Mouse (Mus musculus) ZHBTc4 (cell line): ENCODE measurements around the gene 5730522E02Rik.
A peak's percentile ranks its signal among the peaks of the same experiment; 100 is the strongest.
"Not testable (repeated sequence)": the region's sequence is repeated elsewhere in the genome, so short reads cannot be mapped to it uniquely, and the experiment has no call there.

Experiments
- DNase-seq: peaks from one replicate; pipeline ENCODE4 v3.0.0-alpha.2; 2011; ENCODE audit warnings: low read depth, low spot score

Gene 5730522E02Rik

DNA sequence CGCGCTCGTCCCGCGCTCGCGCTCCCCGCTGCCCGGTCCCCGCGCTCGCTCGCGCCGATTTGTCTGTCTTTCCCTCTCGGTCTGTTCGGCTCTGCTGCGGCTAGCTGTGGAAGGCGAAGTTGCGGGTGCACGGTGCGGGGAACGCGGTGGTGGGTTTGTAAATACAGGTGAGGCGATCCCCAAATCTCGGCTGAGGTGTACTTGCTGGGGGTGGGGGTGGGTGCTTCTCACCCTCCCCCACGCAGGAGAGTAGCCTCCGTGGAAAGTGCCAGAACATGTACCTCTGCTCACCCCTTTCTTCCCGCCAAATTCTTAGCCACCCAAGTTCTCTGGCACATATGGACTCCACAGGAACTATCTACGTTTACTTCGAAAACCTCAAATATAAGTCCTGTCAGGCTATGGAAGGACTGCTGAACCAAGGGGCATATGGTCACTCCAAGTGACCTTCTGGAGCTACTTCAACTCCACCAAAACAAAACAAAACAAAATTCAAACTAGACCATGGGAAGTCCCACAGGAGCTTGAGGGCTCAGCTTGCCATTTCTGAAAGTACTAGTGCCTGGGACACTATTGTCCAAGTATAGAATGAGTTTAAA is at the start of gene 5730522E02Rik:
TSS of gene 5730522E02Rik (minus strand) at position 182 of the 599 bp plus-strand sequence.
- peak; percentile 76 for DNase-seq

DNA sequence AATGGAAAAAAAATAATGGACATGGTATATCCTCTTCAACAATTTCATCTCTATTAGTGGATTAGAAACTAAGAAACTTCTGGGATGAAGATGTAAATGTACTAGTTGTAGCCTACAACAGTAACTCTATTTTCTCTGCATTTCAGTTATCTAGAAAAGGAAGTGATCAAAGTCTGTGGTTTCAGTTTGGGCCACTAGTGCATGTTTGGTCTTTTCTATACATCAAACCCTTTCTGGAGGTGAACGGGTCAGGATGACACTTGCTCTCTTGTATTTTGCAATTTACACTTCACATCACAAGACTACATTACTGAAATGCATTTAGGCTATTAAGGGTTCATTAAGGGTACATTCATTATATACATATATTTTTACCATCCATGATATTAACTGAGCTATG is 26.0 kb upstream of the 5730522E02Rik start:
- no peak for DNase-seq

DNA sequence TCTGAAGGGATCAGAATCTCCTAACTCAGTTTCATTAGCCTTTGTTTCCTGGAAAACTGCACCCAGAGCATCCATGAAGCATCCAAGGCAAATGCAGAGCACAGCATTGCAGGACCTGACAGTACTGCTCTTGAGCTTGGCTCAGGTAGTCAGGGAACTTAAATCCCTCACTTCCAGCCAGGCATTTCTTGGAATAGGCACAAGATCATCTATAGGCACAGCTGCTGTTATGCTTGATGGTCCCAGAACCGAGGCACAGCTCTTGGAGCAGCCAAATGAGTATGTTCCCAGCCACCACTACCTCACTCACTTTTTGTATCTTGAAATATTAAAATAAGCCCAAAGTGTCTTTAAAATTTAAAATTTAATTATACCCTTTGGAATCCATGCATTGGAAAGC is 19.3 kb upstream of the 5730522E02Rik start:
- DNase-seq = no peak

DNA sequence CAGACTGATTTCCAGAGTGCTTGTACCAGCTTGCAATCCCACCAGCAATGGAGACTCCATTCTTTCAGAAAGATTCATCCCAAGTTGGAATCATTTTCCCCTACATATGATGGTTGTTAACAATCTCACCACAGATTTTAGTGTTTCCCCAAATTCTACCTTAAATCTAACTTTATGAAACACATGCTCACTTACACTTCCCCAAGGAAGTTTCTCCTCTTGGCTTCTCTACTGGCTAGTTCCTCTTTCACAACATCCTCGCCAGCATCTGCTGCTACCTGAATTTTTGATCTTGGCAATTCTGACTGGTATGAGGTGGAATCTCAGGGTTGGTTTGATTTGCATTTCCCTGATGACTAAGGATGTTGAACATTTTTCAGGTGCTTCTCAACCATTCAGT is 3.1 kb upstream of the 5730522E02Rik start:
- DNase-seq = not testable (repeated sequence)

DNA sequence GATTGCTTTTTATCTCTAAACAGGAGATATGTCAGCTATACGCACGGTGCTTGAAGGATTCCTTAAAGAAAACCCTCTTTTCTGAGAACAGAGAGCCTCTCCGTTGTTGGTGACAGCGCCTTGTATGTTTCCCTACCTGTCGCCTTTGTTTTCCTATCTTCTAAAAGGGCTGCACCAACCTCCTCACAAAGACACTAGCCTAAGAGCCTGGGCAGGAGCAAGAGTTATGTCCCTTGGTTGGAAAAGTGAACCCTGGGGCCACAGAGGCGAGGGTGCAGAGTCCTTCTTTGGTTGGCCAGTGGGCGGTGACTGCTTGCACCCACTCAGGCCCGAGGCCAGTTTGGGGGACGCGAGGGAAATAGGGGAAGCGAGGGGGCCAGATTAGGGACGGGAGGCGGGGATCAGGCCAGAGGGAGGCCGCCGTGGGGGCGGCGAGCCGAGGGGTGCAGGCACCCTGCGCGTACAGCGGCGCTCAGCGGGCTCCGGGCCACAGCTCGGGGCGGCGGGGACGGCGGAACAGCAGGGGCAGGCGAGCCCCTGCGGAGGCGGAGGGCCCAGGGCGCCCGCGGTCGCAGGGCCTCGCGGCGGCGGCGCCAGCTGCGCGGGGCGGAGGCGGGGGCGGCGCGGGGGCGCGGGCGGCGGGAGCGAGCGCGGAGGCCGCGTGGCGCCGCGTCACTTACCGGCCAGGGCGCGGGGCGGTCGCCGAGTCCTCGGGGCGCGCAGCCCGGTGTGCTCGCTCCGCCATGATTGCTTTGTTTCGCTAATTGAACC is 567 bp downstream of the 5730522E02Rik start:
- DNase-seq = peak; percentile 68

DNA sequence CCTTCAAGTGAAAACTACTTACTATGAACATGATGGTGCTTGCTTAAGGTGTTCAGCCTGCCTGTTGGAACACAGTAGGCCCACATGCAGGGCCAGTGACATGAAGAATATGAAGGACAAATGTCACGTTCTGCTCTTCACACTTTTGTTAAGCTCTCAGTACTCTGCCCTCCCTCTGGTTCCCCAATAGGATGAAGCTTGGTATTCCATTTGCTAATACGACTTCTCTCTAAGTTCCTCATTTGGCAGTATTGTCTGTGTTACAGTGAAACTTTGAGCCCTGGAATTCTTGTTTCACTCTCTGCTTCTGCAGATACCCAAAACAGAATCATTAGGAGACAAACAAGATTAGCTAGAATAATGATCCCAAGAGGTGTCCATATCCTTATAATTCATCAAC is 7.1 kb downstream of the 5730522E02Rik start:
- no peak for DNase-seq

DNA sequence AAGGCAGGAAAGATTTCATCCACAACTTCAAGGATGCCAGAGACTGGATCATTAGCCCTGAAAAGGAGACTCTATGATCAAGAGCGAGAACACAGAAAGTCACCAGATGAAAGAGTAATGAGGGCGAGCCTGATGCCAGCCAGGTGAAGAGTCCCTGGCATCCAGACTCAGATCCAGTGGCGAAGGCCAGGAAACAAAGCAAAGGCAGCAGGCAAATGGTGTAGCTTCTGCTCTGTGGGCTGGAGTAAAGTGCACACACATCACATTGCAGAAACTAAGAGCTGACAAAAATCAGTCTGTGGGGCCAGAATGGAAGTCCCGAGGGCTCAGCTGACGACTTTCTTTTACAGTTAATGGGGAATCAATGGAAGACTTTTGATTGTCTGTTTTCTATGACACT is 7.7 kb downstream of the 5730522E02Rik start:
- DNase-seq = no peak

DNA sequence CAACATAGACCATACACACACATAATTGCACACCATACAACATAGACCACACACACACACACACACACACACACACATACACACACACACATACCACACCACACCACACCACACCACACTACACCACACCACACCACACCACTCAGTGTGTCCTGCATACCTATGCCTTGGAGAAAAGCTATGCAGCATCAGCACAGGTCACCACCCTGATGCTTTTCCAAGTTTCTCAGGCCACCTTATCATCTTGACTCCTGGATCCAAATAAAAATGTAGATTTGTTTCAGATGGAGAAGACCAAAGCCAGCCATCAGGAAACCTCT is 8.8 kb downstream of the 5730522E02Rik start:
- DNase-seq = no peak

DNA sequence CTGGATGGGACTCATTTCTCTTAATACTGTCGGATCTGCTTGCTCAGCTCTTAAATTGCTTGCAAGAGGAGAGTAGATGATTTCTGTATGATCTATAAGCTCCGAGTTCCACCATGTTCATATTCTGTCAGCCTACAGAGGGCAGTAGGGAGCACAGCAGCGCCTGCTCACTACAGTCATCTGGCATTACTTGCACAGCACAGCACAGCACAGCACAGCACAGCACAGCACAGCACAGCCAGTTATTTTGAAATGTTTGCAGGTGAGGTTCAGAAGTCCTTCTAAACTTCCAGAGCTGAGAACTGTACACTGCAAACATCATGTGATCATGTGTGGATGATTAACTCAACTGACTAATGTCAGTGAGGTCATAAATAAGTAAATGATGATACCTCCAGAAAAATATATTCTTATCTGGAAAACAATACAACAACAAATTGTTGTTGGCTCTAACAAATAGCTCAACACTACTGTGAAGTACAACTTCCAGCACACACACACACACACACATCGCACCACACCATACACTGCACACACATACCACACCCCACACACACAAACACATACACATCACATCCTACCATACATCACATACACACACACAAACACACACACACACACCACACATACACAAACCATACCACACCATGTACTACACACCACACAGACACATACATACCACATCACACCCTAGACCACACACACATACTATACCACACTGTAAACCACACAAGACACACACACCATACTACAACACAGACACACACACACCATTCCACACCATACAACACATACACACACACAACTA is 9.4 kb downstream of the 5730522E02Rik start:
- DNase-seq = peak; percentile 79

DNA sequence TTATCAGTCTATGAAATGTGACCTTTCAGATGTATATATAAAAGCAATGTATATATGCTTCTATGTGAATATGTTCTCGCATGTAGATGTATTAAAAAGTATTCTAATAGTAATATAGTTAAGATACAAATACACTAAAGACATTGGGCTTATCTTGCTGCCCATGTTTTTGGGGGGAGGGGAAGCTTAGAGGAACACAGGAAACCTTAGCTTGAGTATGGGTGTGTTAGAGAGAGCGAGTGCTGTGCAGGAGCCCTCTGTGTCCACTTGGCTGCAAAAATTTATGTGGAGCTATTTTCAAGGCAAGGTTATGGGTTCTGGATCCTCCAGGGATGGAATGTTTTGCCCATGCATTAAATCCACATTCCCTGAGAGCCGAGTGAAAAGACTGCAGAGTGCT is 15.1 kb downstream of the 5730522E02Rik start:
- DNase-seq = no peak

DNA sequence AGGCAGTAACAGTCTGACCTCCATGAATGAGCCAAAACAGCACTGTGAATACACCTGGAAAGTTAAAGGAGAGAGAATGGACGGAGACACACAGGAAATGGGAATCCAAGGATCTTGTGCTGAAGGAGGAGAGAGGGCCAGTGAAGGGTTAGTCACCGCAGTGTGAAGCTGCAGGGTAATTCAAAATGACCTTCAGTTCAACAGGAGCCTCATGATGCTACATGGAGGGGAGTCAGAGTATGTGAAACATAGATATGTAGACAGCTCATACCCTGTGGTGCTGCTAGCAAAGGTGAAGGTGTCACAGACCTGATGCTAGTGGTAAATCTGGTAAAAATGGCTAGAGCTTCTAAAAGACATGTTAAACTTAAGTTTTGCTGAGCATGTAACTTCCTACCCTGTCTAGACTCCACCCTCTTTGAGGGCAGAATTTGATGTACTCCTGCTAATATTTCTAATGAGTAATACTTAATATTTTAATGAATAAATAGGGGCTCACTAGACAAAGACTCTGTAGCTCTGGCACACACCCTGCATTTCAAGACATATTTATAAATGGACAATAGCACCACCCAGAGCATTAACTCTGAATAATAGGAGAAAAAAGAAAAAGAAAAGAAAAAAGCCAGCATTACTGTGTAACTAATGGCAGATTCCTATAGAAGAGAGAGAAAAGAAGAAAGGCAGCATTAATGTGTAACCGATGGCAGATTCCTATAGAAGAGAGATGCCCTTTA is 23.2 kb downstream of the 5730522E02Rik start:
- DNase-seq = no peak

DNA sequence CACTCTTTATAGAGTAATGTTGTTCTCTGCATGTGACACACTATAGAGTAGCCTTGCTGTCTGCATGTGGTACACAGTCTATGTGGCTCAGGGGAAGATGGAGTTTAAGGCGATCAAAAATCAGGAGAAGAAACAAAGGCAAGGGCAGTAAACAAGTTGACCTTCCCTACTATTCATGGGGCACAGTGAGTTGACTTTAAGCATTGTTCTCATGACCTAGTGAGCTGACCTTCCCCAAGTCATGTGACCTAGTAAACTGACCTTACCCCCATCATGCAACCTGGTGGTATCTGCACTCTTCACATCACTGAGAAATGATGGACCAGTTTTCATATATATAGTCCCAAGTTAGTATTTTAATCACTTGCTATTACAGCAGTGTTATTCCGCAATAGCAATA is 40.0 kb downstream of the 5730522E02Rik start:
- DNase-seq = peak; percentile 65

DNA sequence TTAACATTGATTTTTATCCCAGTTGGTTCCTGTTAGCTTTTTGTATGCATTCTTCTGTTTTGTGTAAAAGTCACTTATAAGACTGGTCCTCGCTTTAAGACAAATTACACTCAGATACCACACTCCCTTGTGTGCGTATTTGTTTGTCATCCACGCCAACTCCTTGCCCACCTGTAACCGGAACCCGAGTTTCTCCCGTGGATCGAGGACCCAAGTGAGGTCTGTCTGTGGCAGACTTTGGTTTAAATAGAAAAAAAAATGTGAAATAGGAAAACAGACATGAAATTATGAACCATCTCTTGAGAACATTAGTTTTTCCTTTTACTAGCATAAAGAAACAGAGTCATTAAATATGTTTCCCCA is 43.0 kb downstream of the 5730522E02Rik start:
- no peak for DNase-seq

DNA sequence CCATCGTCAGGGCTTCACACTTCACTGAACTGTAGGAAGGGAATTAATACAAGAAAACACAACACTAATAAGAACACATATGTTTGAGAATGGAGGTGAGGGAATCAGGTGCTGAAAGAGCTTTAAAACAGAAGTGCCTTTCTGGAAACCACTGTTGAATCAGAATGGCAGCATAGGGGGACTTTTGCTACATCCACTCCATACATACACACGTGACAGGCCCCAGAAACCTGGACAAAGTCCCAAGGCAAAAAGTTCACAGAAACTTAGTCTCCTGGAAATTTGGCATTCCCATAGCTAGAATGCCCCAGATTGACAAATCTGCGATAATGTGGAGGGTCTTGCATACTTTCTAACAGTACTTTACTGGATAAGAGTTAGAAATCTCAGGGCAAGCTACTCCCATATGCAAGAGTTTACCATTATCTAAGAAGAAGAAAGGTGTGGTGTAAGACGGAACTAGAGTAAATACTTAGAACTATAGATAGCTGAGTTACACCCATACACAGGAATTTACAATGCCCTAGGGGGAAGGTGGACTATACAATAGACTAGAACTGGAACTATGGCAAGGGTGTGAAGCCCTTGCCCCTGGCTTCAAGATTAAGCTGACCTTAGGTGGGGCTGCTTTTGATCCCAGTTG is 43.5 kb downstream of the 5730522E02Rik start:
- DNase-seq = peak; percentile 94

DNA sequence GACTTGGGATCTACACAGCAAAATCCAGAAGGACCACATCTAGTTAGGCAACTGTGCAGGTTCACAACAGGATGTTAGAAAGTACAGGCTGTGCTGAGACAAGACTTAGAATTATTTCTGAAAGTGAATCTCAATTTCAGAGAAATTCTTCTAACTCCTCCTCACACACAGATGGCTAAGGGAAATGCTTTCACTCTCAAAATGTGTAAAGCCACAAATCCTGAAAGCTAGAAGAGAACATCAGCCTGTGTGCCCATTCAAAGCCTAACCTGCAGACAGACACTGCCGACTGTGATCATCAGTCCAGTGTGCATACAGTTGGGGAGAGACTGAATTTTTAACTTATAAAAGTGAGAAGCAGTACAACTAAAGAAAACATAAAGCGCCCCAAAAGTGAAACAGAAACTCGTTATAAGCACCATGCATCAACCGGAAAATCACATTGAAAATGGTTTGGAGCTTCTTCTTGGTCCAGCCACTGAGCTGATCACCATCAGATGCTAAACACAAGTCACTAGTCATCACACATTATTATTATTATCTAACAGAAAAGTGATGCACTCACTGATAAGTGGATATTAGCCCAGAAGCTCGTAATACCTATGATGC is 45.8 kb downstream of the 5730522E02Rik start:
- no peak for DNase-seq

DNA sequence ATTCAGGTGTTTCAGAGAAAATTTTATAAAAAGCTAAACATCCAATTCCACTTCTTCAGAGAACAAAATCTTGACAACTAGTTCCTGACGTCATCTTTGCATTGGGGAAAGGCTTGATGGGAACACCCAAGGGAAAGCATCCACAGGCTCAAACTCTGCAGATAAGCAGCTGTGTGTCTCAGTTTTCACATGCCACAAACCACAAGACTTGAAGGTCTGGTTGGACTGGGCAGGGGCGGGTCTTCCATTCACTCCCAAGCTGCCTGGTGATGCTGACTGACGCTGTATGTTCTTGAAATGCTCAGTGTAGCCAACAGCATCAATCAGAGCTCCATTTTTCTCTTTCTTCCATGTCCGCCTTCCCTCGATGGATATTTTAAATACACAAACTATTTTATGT is 49.2 kb downstream of the 5730522E02Rik start:
- peak; percentile 26 for DNase-seq

DNA sequence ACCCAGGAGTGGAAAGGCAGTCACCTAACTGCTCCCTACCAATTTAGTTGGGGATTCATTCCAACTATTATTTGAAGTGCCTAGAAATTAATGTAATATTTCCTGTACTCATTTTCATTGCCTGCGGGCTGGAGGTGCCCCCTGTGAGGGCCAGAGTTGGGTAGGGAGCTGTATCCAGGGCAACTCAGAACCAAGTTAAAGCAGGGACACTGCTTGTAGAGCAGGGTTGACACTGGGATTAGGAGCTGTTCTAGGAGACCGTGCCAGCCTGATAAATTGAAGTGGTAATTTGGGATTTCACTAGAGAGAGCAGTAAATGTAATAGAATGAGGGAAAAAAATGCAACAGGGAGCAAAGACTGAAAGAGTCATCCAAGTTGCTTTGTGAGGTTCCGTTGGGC is 51.5 kb downstream of the 5730522E02Rik start:
- DNase-seq = no peak

DNA sequence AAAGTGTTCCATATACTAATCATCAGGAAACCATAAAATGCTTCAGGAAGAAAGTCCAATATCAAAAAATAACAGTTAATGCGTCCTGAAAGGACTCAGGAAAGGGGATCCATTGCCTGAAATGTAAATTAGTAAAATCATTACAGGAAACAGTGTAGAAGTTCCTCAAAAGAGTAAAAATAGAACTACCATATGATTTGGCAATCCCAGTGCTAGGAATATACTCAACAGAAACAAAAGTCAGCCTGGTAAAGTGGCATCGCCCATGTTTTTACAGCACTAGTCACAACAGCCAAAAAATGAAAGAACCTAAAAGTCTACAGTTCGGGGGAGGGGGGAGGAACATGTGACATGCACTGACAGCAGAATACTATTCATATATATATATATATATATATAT is 70.5 kb downstream of the 5730522E02Rik start:
- DNase-seq = no peak

DNA sequence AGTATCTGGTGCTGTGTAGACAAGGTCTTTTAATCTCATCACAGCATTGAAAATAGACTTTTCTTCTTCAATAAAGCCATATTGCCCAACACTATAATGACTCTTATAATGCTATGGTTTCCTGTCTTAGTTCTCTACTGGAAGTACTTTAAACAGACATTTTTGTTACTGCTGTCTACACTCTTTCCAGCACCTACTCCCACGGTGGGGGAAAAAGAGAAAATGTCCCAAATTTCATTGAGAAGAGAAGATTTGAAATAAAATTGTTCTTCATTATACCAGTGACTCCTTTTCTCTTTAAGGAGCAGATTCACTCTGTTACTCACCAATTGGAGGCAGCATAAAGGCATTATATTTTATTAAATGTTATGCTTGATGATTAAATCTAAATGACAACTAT is 72.5 kb downstream of the 5730522E02Rik start:
- DNase-seq = no peak

DNA sequence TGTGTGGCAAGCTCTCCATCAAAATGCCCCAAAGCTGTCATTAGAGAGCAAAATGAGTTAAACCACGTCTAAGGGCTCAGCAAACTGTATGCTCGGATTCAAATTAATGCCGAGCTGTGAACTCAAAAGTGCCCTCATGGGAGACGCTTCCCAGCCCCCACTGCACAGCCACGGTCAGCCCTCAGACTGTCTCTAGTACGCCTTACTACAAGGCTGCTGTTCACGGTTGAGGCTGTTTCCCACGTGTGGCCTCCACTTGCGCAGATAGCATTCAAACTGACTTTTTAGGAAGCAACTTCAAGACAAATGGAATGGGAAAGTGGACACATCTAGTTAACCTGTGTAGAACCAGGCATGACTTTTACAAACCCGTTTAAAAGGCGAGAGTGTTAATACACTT is 79.7 kb downstream of the 5730522E02Rik start:
- DNase-seq = peak; percentile 47

DNA sequence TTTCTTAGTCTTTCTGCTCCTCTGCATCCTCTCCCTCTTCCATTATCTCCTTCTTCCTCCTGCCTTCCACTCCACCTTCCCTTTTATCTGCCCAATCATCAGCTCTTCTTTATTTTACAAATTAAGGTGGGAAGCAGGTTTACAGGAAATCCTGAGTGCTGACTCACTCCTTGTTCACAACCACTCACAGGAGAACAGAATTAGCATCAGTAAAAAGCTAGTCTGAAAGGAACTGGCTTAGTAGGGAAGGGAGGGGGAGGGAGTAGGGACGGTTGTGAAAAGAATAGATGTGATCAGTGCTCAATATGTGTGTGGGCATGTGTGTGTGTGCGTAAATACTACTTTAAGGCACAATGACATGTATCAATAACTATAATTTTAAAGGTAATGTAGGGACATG is 81.5 kb downstream of the 5730522E02Rik start:
- peak; percentile 83 for DNase-seq
